Mouse (Mus musculus): ENCODE measurements at regions not wholly inside any gene's neighbourhood (a gene's known extent, or its start where the extent isn't known, plus 50 kb on each side); places are given as distances from the start of the nearest gene placed in this dataset.

DNA sequence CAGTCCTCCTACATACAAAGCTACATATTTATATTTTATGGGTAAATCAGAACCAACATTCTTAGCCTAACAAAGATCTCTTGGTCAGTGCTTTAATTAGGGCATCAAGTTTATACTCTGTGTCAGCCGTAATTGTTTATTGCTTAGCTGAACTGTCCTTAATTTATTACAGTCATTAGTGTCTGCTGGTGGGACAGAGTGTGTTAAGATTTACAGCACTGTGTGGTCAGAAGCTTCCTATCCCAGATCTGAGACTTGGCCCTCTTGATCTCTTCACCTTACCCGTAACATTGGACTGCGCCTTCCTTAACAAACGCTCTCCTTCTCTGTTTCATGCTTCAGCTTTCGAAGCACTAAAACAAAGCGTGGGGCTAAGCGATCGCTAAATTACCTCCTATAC, 75.9 kb downstream of the Ccdc54 start:
- no peak overlapping the region for H3K4me2 ChIP-seq (replicated peaks)
- no peaks in the 10 kb centered on the region for H3K36me3 ChIP-seq (replicated peaks; ENCODE audit: control insufficient read depth, insufficient read depth)
- no peak overlapping the region for H3K4me3 ChIP-seq (replicated peaks; ENCODE audit: low read length)
- no peaks in the 10 kb centered on the region for H3K9me3 ChIP-seq (ENCODE audit: control insufficient read depth, low read length)
- no peak overlapping the region for H3K27ac ChIP-seq
- no peaks in the 10 kb centered on the region for H3K4me1 ChIP-seq (replicated peaks; ENCODE audit: control insufficient read depth, insufficient read depth, low read length)
- no peaks in the 10 kb centered on the region for H3K27me3 ChIP-seq (ENCODE audit: control insufficient read depth, insufficient read depth, low read length)
- DNase-seq (ENCODE audit: low spot score) (no peak), ATAC-seq (ENCODE audit: low FRiP score) (no peak)
- 96% methylated on average over 8 of the region's 8 CpGs for WGBS
- no peak overlapping the region for H3K9ac ChIP-seq

DNA sequence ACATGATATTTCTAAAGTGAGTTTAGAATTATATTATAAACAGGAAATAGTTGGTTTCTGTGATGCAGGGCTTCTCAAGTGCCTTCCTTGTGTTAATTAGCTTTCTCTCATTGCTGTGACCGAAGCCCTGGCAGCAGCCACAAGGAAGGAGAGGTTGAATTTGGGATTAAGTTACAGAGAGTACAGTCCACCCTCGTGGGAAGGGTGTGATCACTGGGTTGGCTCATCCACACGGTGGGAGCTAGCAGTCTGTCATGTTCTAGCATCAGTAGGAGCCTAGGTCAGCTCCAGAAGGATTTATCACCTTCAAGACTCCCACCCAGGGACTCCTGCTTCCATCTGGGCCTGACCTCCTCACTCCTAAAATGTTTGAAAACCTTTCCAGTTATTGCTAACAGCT, 78.9 kb downstream of the Ccdc54 start:
- ATAC-seq (ENCODE audit: low FRiP score): no peak
- 63% methylated on average over 3 of the region's 3 CpGs for WGBS
- no peak for DNase-seq (ENCODE audit: low spot score)

DNA sequence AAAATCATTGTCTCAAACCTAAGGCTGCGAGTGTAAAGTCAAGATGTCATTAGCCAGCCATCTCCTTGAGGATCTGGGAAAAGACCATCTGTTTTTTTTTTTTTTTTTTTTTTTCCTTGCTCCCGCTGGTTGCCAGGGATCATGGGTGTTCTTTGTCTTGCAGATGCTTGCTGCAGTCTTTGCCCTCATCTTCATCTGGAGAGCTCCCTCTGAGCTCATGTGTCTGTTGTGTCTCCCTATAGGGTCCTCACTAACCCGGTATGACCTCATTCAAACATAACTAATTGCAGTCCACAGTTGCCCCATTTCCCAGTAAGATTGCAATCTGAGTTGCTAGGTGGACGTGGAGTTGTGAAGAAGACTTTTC, 77.3 kb upstream of the Bbx start:
- 45% methylated on average over 4 of the region's 4 CpGs for WGBS
- H3K4me1 ChIP-seq (replicated peaks; ENCODE audit: control insufficient read depth, insufficient read depth, low read length): no peaks in the 10 kb centered on the region
- no peak overlapping the region for H3K4me3 ChIP-seq (replicated peaks; ENCODE audit: low read length)
- no peaks in the 10 kb centered on the region for H3K36me3 ChIP-seq (replicated peaks; ENCODE audit: control insufficient read depth, insufficient read depth)
- no peaks in the 10 kb centered on the region for H3K9me3 ChIP-seq (ENCODE audit: control insufficient read depth, low read length)
- DNase-seq (ENCODE audit: low spot score) (no peak), ATAC-seq (ENCODE audit: low FRiP score) (no peak)
- H3K9ac ChIP-seq: no peak overlapping the region
- H3K27me3 ChIP-seq (ENCODE audit: control insufficient read depth, insufficient read depth, low read length): no peaks in the 10 kb centered on the region
- no peak overlapping the region for H3K27ac ChIP-seq
- H3K4me2 ChIP-seq (replicated peaks): no peak overlapping the region

More for the DNA sequence above, 78.9 kb downstream of the Ccdc54 start:
- no peak overlapping the region for H3K4me3 ChIP-seq (replicated peaks; ENCODE audit: low read length)
- no peak overlapping the region for H3K27ac ChIP-seq
- H3K36me3 ChIP-seq (replicated peaks; ENCODE audit: control insufficient read depth, insufficient read depth): no peaks in the 10 kb centered on the region
- H3K4me2 ChIP-seq (replicated peaks): no peak overlapping the region
- no peaks in the 10 kb centered on the region for H3K27me3 ChIP-seq (ENCODE audit: control insufficient read depth, insufficient read depth, low read length)
- no peak overlapping the region for H3K9ac ChIP-seq
- H3K4me1 ChIP-seq (replicated peaks; ENCODE audit: control insufficient read depth, insufficient read depth, low read length): no peaks in the 10 kb centered on the region
- H3K9me3 ChIP-seq (ENCODE audit: control insufficient read depth, low read length): no peaks in the 10 kb centered on the region

DNA sequence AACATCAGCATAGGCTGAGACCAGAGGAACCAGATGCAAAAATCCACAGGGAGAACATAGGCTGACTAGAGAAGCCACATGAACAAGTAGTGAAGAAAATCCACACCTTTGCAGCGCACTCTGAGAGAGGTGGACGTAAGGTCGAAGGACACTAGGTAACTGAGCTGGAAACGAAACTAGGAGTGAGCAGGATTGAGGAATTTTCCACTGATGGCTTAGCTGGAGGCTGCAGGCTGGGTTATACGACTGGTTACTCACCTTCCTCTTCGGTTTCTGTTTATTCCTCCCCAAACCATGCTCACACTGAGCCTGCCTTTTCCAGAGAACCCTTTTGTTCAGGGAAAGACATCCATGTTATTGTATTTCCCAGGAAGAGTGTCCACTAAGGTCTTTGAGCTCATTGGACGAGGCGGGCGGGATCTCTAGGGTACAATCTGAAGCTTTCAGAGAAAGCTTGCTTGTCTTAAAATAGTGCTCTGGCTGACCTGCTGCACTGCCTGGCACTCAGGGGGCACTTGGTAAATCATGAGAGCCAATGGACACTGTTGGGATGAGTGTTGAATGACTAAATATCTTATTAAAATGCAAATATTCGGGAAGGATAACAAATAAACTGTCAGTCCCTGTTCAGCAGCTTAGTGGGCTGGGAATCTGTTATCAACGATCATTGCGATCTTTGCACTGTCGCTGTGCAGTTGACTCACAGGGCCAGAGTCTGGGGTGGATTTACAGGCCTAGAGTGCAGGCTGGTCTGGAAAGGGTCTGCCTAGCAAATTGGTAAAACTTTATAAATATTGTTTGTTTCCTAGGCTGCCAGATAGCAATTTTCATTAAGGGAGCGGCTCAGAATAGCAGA, 76.7 kb upstream of the Bbx start:
- Histone ChIP-seq H3K27me3 (ENCODE audit: control insufficient read depth, insufficient read depth, low read length) (no peaks in the 10 kb centered on the region), H3K9ac (no peak overlapping the region), H3K9me3 (ENCODE audit: control insufficient read depth, low read length) (no peaks in the 10 kb centered on the region), H3K4me3 (replicated peaks; ENCODE audit: low read length) (no peak overlapping the region), H3K4me2 (replicated peaks) (no peak overlapping the region), H3K4me1 (replicated peaks; ENCODE audit: control insufficient read depth, insufficient read depth, low read length) (no peaks in the 10 kb centered on the region), H3K36me3 (replicated peaks; ENCODE audit: control insufficient read depth, insufficient read depth) (no peaks in the 10 kb centered on the region), H3K27ac (no peak overlapping the region)
- WGBS: 69% methylated on average over 14 of the region's 14 CpGs
- DNase-seq (ENCODE audit: low spot score) (no peak), ATAC-seq (ENCODE audit: low FRiP score) (no peak)

DNA sequence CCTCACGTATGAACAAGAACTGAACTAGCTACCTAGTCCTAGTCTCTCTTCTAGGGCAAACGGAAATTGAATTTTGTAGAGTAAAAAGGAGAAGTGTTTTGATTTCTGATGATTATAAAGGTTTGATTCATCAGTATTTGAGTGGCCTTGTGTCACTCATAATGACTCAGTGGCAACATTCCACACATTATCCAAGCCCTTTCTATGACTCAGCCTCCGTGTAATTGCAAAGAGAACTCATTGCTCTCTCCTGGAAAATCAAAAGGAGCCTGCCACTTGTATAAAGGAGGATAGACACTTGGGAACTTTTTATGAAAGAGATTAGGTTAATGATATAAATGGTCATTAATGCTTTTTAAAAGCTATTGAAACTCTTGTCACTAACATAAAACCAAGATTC, 72.4 kb upstream of the Bbx start:
- no peaks in the 10 kb centered on the region for H3K9me3 ChIP-seq (ENCODE audit: control insufficient read depth, low read length)
- H3K36me3 ChIP-seq (replicated peaks; ENCODE audit: control insufficient read depth, insufficient read depth): no peaks in the 10 kb centered on the region
- H3K4me3 ChIP-seq (replicated peaks; ENCODE audit: low read length): no peak overlapping the region
- H3K27me3 ChIP-seq (ENCODE audit: control insufficient read depth, insufficient read depth, low read length): no peaks in the 10 kb centered on the region
- H3K27ac ChIP-seq: no peak overlapping the region
- ATAC-seq (ENCODE audit: low FRiP score): no peak
- no peaks in the 10 kb centered on the region for H3K4me1 ChIP-seq (replicated peaks; ENCODE audit: control insufficient read depth, insufficient read depth, low read length)
- H3K4me2 ChIP-seq (replicated peaks): no peak overlapping the region
- 69% methylated on average over 3 of the region's 3 CpGs for WGBS
- H3K9ac ChIP-seq: no peak overlapping the region
- DNase-seq (ENCODE audit: low spot score): no peak

DNA sequence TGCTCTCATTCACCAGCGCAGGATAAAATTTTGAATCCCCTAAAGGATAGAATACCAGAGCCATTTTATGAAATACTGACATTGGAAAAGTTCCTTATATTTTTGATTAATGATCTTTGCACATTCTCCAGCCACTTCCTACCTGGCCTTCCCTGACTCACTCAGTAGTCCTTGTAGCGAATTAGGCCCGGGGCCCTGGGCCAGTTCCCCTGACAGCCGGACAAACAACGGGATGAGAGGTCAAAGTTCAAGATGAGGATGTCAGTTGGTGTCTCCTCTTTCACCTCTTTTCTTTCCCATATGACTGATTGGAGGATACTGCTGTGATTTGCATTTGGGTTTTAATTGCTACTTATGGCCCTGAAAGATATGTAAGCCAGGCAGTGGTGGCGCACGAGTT, 66.7 kb upstream of the Bbx start:
- WGBS: 69% methylated on average over 7 of the region's 7 CpGs
- H3K9me3 ChIP-seq (ENCODE audit: control insufficient read depth, low read length): no peaks in the 10 kb centered on the region
- H3K4me1 ChIP-seq (replicated peaks; ENCODE audit: control insufficient read depth, insufficient read depth, low read length): no peaks in the 10 kb centered on the region
- no peak overlapping the region for H3K4me2 ChIP-seq (replicated peaks)
- DNase-seq (ENCODE audit: low spot score) (no peak), ATAC-seq (ENCODE audit: low FRiP score) (no peak)
- no peaks in the 10 kb centered on the region for H3K36me3 ChIP-seq (replicated peaks; ENCODE audit: control insufficient read depth, insufficient read depth)
- no peak overlapping the region for H3K9ac ChIP-seq
- no peak overlapping the region for H3K27ac ChIP-seq
- H3K4me3 ChIP-seq (replicated peaks; ENCODE audit: low read length): no peak overlapping the region
- no peaks in the 10 kb centered on the region for H3K27me3 ChIP-seq (ENCODE audit: control insufficient read depth, insufficient read depth, low read length)

DNA sequence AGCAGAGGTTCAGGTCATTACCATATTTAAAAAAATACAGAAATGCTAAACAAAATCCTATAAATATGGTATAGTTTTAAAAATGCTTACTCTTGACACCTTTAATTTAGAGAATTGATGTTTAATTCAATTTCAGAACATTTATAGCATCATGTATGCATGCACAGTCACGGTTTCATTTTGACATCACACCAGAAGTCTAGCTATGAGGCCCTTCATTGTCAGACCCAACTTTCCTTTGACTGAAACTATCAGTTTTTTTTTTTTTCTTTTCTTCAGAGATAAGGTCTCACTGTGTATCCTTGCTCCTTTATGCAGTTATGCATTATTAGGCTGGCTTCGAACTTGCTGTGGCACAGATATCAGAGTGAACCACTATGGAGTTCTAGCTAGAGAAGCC, 61.5 kb upstream of the Bbx start:
- no peak for ATAC-seq (ENCODE audit: low FRiP score)
- Histone ChIP-seq H3K27ac (no peak overlapping the region), H3K9ac (no peak overlapping the region), H3K27me3 (ENCODE audit: control insufficient read depth, insufficient read depth, low read length) (no peaks in the 10 kb centered on the region), H3K4me3 (replicated peaks; ENCODE audit: low read length) (no peak overlapping the region), H3K36me3 (replicated peaks; ENCODE audit: control insufficient read depth, insufficient read depth) (no peaks in the 10 kb centered on the region), H3K4me1 (replicated peaks; ENCODE audit: control insufficient read depth, insufficient read depth, low read length) (no peaks in the 10 kb centered on the region), H3K9me3 (ENCODE audit: control insufficient read depth, low read length) (no peaks in the 10 kb centered on the region), H3K4me2 (replicated peaks) (no peak overlapping the region)
- WGBS: 96% methylated on average over 2 of the region's 2 CpGs
- no peak for DNase-seq (ENCODE audit: low spot score)

DNA sequence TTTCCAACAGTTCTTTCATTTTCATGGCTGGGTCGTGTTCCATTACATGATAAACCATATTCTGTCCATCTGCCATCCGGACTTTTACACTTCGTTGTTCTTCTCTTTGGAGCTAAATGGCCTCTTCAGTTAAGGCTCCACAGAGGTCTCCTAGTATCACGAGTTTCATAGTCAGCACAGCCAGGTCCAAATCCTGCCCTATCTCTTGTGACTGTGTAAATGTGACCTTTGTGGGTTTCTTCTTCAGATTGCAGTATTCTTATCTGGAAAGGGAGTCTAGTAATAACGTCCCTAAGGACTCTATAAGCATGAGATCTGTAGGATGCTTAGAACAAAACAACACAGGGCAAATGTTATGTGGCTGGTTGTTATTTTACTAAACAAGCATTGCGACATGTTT, 57.1 kb upstream of the Bbx start:
- Histone ChIP-seq H3K4me2 (replicated peaks) (no peak overlapping the region), H3K9ac (no peak overlapping the region), H3K9me3 (ENCODE audit: control insufficient read depth, low read length) (no peaks in the 10 kb centered on the region), H3K27me3 (ENCODE audit: control insufficient read depth, insufficient read depth, low read length) (no peaks in the 10 kb centered on the region), H3K4me3 (replicated peaks; ENCODE audit: low read length) (no peak overlapping the region), H3K27ac (no peak overlapping the region), H3K4me1 (replicated peaks; ENCODE audit: control insufficient read depth, insufficient read depth, low read length) (no peaks in the 10 kb centered on the region), H3K36me3 (replicated peaks; ENCODE audit: control insufficient read depth, insufficient read depth) (no peaks in the 10 kb centered on the region)
- DNase-seq (ENCODE audit: low spot score) (no peak), ATAC-seq (ENCODE audit: low FRiP score) (no peak)
- WGBS: 91% methylated on average over 6 of the region's 6 CpGs

DNA sequence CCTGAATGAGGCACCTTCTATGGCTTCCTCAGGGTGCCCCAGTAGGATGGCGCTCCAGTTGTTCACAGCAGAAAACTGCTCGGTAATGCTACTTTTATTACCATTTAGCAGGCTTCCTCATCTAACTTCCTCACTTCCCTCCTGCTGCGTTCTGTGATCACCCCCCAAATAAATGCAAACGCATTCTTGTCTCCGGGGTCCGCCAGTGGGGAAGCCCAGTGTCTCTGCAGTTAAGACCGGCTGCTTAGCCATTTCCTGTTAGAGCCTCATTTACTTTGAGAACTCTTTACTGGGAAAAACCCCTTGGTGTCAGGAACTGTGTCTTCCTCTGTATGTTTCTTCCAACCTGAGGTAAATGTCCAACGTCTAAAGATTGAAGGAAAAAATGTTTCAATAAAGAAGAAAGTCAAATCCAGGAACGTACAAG, 50.2 kb upstream of the Bbx start:
- Histone ChIP-seq H3K27me3 (ENCODE audit: control insufficient read depth, insufficient read depth, low read length) (no peaks in the 10 kb centered on the region), H3K36me3 (replicated peaks; ENCODE audit: control insufficient read depth, insufficient read depth) (no peaks in the 10 kb centered on the region), H3K9ac (no peak overlapping the region), H3K9me3 (ENCODE audit: control insufficient read depth, low read length) (no peaks in the 10 kb centered on the region), H3K4me2 (replicated peaks) (no peak overlapping the region), H3K27ac (no peak overlapping the region), H3K4me1 (replicated peaks; ENCODE audit: control insufficient read depth, insufficient read depth, low read length) (no peaks in the 10 kb centered on the region), H3K4me3 (replicated peaks; ENCODE audit: low read length) (no peak overlapping the region)
- DNase-seq (ENCODE audit: low spot score): no peak
- no peak for ATAC-seq (ENCODE audit: low FRiP score)
- 36% methylated on average over 9 of the region's 9 CpGs for WGBS

Data from hindbrain, embryonic 14.5 days (tissue).